Mouse (Mus musculus) liver, embryonic 14.5 days (tissue): Measurements from ENCODE around the gene Amelx.

Experiments
- CTCF ChIP-seq: IDR thresholded peaks from 2 replicates; pipeline ENCODE4 v1.5.1; 2016; ENCODE audit warnings: antibody characterized with exemption, low read depth, control low read depth
- EP300 ChIP-seq: IDR thresholded peaks from 2 replicates; pipeline ENCODE4 v1.6.1; 2016; ENCODE audit warnings: antibody characterized with exemption, low read depth

DNA sequence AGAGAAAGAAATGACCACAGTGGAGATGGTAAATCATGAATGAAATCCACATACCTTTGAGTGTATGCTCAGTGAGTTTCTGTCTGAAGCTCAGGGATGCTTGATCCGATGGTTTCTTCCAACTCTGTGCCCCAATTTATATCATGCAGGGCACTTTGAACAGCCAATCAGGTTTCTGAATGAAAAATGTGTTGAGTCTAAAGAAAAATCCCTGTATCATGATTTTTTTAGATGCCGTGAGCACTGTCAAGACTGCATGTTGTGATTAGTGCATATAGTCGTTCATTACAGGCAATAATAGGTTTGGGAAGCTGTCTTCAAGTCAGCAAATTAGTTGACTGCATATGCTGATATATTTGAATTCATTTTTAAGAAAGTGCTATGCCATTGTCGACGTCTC, at the start of gene Amelx:
- TF ChIP-seq EP300 (no peak), CTCF (no peak)
